Mouse (Mus musculus) E14TG2a.4 (cell line): ENCODE measurements around the gene Cryga.

Experiments
- CTCF ChIP-seq: conservative IDR thresholded peaks from 2 replicates; pipeline ENCODE4 v1.5.1; 2014; ENCODE audit warnings: low read length
- NANOG ChIP-seq: IDR thresholded peaks from 2 replicates; pipeline ENCODE4 v1.6.1; 2014; ENCODE audit warnings: borderline replicate concordance, low read length, mixed read lengths
- POU5F1 ChIP-seq: IDR thresholded peaks from 2 replicates; pipeline ENCODE4 v1.6.1; 2014; ENCODE audit warnings: low read length, borderline replicate concordance

- TF ChIP-seq CTCF (no peak), NANOG (no peak), POU5F1 (no peak)
These were observed 44.8 kb upstream of the Cryga start for GRCm38 (mm10) chr1:65147971-65148370.
